22 mouse cellular contexts compared by ENCODE assay signal in genomic region chr5:132652201-132652600, GRCm38 (mm10).
DNase-seq lines count a peak whose midpoint lies in the region; TF ChIP-seq lines count a peak whose summit lies in the region.
"Had no signal": no experiment of that assay in that cellular context is flagged by ENCODE, and none has a peak within 500 bp of the region (broad histone marks: within the 10 kb centered on the region; RNA-seq: fewer than 3 reads in every experiment).

No protein-coding gene starts in this region.

- peak; percentile 34 for DNase-seq in gastrocnemius, adult 2 months
- no peak for DNase-seq in gastrocnemius, postnatal 14 days
- DNase-seq in heart, adult 18-20 months: peak; percentile 23 to 33
- DNase-seq in heart, embryonic 10.5 days (ENCODE audit: low spot score): no peak
- DNase-seq in testis, postnatal 14 days (ENCODE audit: low spot score): peak; percentile 6
- DNase-seq in testis, postnatal 10 days (ENCODE audit: low spot score): no peak
- peak; percentile 12 for DNase-seq in ZHBTc4 (ENCODE audit: low read depth, low spot score)
- DNase-seq in right cerebral cortex, adult 2 months (ENCODE audit: low spot score in 2 of 2): no peak
- DNase-seq: adrenal gland, adult 2 months; adrenal gland, postnatal 14 days; B cell, adult 2 months; cerebellum, adult 11 months; cerebellum, adult 2 months; cerebellum, adult 9-11 months; cerebellum, postnatal 25 days; forebrain, postnatal 0 days; kidney, adult 2 months had no signal

- no peak overlapping the region for H3K27ac ChIP-seq in gastrocnemius, adult 2 months
- H3K27ac ChIP-seq in heart, embryonic 10.5 days: no peak overlapping the region
- H3K27ac ChIP-seq: embryonic facial prominence, embryonic 12.5 days; embryonic facial prominence, embryonic 15.5 days; hindbrain, embryonic 12.5 days; hindbrain, embryonic 15.5 days had no signal

- intact Hi-C loops in gastrocnemius, adult 2 months (cut with DNase I): loop anchor here (10.0 kb wide), 1 partner anchor 103 kb away; no protein-coding TSS in a partner anchor
- intact Hi-C loops in gastrocnemius, postnatal 14 days (cut with DNase I; ENCODE audit: low total_unique reads): no loop called here

- H3K4me1 ChIP-seq in heart, embryonic 10.5 days: peaks cover 12% of the 10 kb centered on the region; the same call in 1 of the 2 replicates

- no peak for TF ChIP-seq CTCF in gastrocnemius, adult 2 months (IDR thresholded peaks at IDR 0.05)

- 0 out of 2 replicates have a peak, but pooled peaks cover 1% of the 10 kb centered on the region for H3K9me3 ChIP-seq in heart, embryonic 10.5 days
- H3K9me3 ChIP-seq: embryonic facial prominence, embryonic 12.5 days; embryonic facial prominence, embryonic 15.5 days; hindbrain, embryonic 15.5 days had no signal

- peaks cover 11% of the 10 kb centered on the region; the same call in 1 of the 2 replicates for H3K27me3 ChIP-seq in heart, embryonic 10.5 days (ENCODE audit: insufficient read depth, poor library complexity, severe bottlenecking)
- H3K27me3 ChIP-seq: CH12.LX; embryonic facial prominence, embryonic 12.5 days; embryonic facial prominence, embryonic 15.5 days; hindbrain, embryonic 12.5 days; hindbrain, embryonic 15.5 days had no signal

- WGBS in heart, embryonic 10.5 days: 27% methylated on average over 1 of the region's 1 CpGs

- H3K36me3 ChIP-seq in heart, embryonic 10.5 days: no peaks in the 10 kb centered on the region
- H3K36me3 ChIP-seq: embryonic facial prominence, embryonic 12.5 days; embryonic facial prominence, embryonic 15.5 days; hindbrain, embryonic 12.5 days; hindbrain, embryonic 15.5 days had no signal

- no peak overlapping the region for H3K4me3 ChIP-seq in gastrocnemius, adult 2 months
- H3K4me3 ChIP-seq in heart, embryonic 10.5 days: no peak overlapping the region
- H3K4me3 ChIP-seq: embryonic facial prominence, embryonic 12.5 days; embryonic facial prominence, embryonic 15.5 days; hindbrain, embryonic 12.5 days; hindbrain, embryonic 15.5 days had no signal

Comparison
In these comparisons a context has a peak if more than half of its experiments do, and no peak if none do; other contexts are left out.
1. DNase-seq: peak in gastrocnemius, adult 2 months (single experiment), heart, adult 18-20 months (2 of 2), testis, postnatal 14 days (single experiment) and ZHBTc4 (single experiment); none in gastrocnemius, postnatal 14 days (single experiment), heart, embryonic 10.5 days (single experiment), testis, postnatal 10 days (single experiment) and right cerebral cortex, adult 2 months (0 of 2).